In genomic region chr16:32130190-32130826, GRCm38 (mm10) we compare ENCODE assay signal across 1 mouse cellular context.
TF ChIP-seq lines count a peak whose summit lies in the region.

No protein-coding gene starts in this region.

TF ChIP-seq in CH12.LX, 34 proteins besides CTCF, POLR2A, EP300 and RAD21 (continued from another document):
- TF ChIP-seq ETS1 (conservative IDR thresholded peaks at IDR 0.05; ENCODE audit: low read depth, low read length) (peak; percentile 77), ZNF384 (IDR thresholded peaks at IDR 0.05; ENCODE audit: low read depth, low read length) (no peak), RCOR1 (conservative IDR thresholded peaks at IDR 0.05; ENCODE audit: low read depth, low read length) (no peak), BHLHE40 (IDR thresholded peaks at IDR 0.05; ENCODE audit: low read depth, low read length) (peak; percentile 71), E2F4 (IDR thresholded peaks at IDR 0.05; ENCODE audit: insufficient replicate concordance, low read depth, low read length) (no peak), MEF2A (IDR thresholded peaks at IDR 0.05; ENCODE audit: borderline replicate concordance, low read depth, low read length) (peak; percentile 74; the same call in 1 of the 2 replicates), MAX (IDR thresholded peaks at IDR 0.05; ENCODE audit: low read length) (peak; percentile 88), JUND (conservative IDR thresholded peaks at IDR 0.05; ENCODE audit: low read depth, low read length) (no peak), JUN (IDR thresholded peaks at IDR 0.05; ENCODE audit: insufficient read depth, low read depth, low read length) (peak; percentile 24; the same call in 1 of the 2 replicates), PAX5 (IDR thresholded peaks at IDR 0.05; ENCODE audit: low read length) (no peak), POLR2AphosphoS2 (IDR thresholded peaks at IDR 0.05; ENCODE audit: low read depth, low read length) (no peak; the same call in 1 of the 2 replicates), MXI1 (IDR thresholded peaks at IDR 0.05; ENCODE audit: low read depth, low read length) (peak; percentile 82), ZC3H11A (IDR thresholded peaks at IDR 0.05; ENCODE audit: low read depth, low read length) (no peak), TBP (conservative IDR thresholded peaks at IDR 0.05; ENCODE audit: low read depth, low read length) (peak; percentile 82), UBTF (IDR thresholded peaks at IDR 0.05; ENCODE audit: low read depth, low read length) (no peak), NRF1 (IDR thresholded peaks at IDR 0.05; ENCODE audit: low read depth, low read length) (0 out of 2 replicates have a peak, but pooled peaks have one; percentile 24), CHD2 (IDR thresholded peaks at IDR 0.05; ENCODE audit: low read length) (peak; percentile 92), HCFC1 (IDR thresholded peaks at IDR 0.05; ENCODE audit: low read depth, low read length) (peak; percentile 80), IRF4 (IDR thresholded peaks at IDR 0.05; ENCODE audit: low read depth, low read length) (peak; percentile 70), ELF1 (IDR thresholded peaks at IDR 0.05; ENCODE audit: low read depth, low read length) (peak; percentile 97), MAFK (IDR thresholded peaks at IDR 0.05; ENCODE audit: insufficient replicate concordance, low read length) (peak; percentile 84; the same call in 1 of the 2 replicates), NELFE (IDR thresholded peaks at IDR 0.05; ENCODE audit: low read depth, low read length) (peak; percentile 83), USF2 (conservative IDR thresholded peaks at IDR 0.05; ENCODE audit: low read depth, low read length) (peak; percentile 57)
